Mouse (Mus musculus) CD4-positive, CD25-positive, alpha-beta regulatory T cell (primary cell): ENCODE measurements around the gene Rnf111. TPM values are rescaled to one million over a fixed set of nuclear protein-coding genes. Genes with fewer than 3 reads are reported as not detected.

Experiments
- polyA plus RNA-seq: library from polyadenylated mRNA; unstranded; fragments of 100-300 nt; shearing (Covaris generic); gene quantifications from one replicate; pipeline ENCODE4 v1.2.1, GENCODE M21; 2017

Rnf111 gene
- polyA plus RNA-seq, result 49.4 TPM

DNA sequence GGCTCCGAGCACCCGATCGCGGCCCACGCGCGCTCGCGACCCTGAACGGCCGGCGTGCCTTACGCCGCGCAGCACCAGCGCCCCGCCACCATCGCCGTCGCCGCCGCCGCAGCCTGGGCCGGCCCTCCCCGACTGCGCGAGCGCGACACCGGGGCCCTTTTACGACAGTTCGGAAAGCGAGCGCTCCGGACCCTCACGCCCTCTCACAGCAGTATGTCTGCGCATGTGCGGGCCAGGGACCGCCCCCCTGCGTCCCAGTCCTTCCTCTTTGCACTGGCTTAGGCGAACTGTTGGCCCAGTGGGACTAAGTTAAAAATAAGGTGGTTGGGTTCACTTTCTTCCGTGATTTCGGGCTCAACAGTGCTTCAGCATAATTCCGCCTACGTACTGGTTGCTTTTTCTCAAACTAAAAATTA lies at the start of gene Rnf111:
Gene Rnf111 (minus strand): TSS at position 100 of the 416 bp plus-strand sequence.

DNA sequence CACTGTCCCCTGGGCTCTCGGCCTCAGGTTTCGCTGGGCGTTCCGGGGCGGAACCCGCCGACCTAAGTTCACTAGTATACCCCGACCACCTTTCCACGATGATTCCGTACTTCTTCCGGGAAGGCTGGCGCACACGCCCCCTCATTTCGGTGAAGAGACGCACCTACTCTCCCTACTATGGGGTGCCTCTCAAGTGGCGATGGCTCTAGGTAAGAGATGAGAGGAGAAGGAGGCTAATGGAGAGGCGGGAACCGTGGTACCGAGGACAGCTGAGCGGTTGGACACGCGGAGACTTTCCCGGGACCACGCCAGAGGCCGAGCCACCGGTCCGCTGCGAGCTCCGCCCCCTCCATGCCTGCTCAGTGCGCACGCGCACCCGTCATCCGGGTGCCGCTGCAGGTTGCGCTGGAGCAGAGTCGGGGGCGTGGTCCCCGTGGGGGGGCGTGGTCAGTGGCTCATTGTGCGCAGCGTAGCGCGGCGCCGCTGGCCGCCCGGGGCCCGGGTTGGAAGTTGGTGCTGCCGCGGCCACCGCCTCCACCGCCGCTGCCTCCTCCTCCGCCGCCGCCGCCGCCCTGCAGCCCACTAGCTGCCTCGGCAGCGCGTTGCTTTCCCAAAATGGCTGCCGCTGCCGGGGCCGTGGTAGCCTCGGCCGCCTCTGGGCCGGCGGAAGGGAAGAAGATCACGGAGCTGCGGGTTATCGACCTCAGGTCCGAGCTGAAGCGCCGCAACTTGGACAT lies 38.9 kb upstream of the Rnf111 start, which contains the start of gene Sltm:
Gene Sltm (plus strand): TSS at position 450 of the 737 bp plus-strand sequence.

DNA sequence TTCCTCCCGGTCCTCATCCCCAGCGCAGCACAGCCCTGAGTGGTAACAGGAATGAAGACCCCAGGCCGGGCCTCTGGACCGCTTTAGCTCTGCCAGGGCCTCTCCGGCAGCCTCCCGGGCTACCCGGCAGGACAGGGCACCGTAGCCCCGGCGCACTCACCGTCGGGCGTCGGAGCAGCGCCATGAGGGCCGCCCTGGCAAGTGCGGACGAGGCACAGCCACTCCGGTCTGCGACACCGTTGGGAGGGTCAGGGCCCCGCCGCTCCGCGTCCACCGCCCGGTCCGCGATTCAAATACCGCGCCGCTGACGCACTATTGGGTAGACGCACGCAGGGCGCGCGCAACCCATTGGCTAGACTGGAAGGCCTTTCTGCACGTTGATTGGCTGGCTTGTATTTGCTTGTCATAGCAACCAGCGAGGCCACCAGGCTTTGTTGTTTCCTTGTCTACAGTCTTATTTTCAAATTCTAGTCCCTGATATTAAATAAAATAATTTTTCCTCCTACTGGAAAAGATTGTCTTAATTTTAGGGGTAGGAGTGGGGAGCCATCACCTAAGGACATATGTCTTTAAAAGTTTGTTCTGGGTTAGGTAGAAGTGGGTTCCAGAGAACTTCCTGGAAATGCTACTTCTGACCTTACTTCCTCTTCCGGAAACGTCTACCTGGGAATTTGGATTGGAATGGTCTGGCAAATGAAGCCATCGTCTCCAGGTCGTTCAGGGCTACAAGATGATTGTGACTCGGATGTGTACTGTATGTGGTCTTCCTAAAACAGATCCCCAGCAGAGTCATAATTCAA lies 82.1 kb downstream of the Rnf111 start, which contains the start of gene Ccnb2:
Gene Ccnb2 (minus strand): TSS at position 291 of the 800 bp plus-strand sequence.

Other genes starting within 250 kb of the Rnf111 start
- gene Ccnb2, start 82.2 kb downstream of the Rnf111 start, polyA plus RNA-seq, result 8.2 TPM
- gene Sltm, start 39.0 kb upstream of the Rnf111 start, polyA plus RNA-seq, result 121 TPM
- 4.8 TPM for gene Gm10642, start 152.5 kb upstream of the Rnf111 start, polyA plus RNA-seq
- gene Mindy2, start 153.4 kb upstream of the Rnf111 start, polyA plus RNA-seq, result 110 TPM
- 96.4 TPM for gene Adam10, start 175.3 kb upstream of the Rnf111 start, polyA plus RNA-seq